Comparison of ENCODE assay signal across 10 mouse cellular contexts in genomic region chr9:15506863-15507262, GRCm38 (mm10). TPM values are rescaled to one million over a fixed set of nuclear protein-coding genes. Genes with fewer than 3 reads are reported as not detected.
DNase-seq lines count a peak whose midpoint lies in the region; ATAC-seq and TF ChIP-seq lines count a peak whose summit lies in the region.
"Had no signal": no experiment of that assay in that cellular context is flagged by ENCODE, and none has a peak within 500 bp of the region (broad histone marks: within the 10 kb centered on the region; RNA-seq: fewer than 3 reads in every experiment).

No protein-coding gene starts in this region.

- no peak overlapping the region for H3K4me3 ChIP-seq in heart, postnatal 0 days (ENCODE audit: low read depth, low read length)
- H3K4me3 ChIP-seq in stomach, embryonic 15.5 days (replicated peaks) = no peak overlapping the region
- no peak overlapping the region for H3K4me3 ChIP-seq in stomach, postnatal 0 days (ENCODE audit: low read depth, low read length)
- H3K4me3 ChIP-seq in kidney, embryonic 16.5 days (ENCODE audit: low read length) = no peak overlapping the region
- no peak overlapping the region for H3K4me3 ChIP-seq in limb, embryonic 10.5 days
- H3K4me3 ChIP-seq: hindbrain, embryonic 10.5 days had no signal

- peaks cover 30% of the 10 kb centered on the region for H3K4me1 ChIP-seq in heart, postnatal 0 days (ENCODE audit: control insufficient read depth, insufficient read depth)
- peaks cover 33% of the 10 kb centered on the region; the same call in 1 of the 2 replicates for H3K4me1 ChIP-seq in stomach, embryonic 15.5 days
- H3K4me1 ChIP-seq in stomach, postnatal 0 days (replicated peaks; ENCODE audit: control insufficient read depth, insufficient read depth) = no peaks in the 10 kb centered on the region; the same call in 1 of the 2 replicates
- peaks cover 90% of the 10 kb centered on the region for H3K4me1 ChIP-seq in kidney, embryonic 16.5 days (ENCODE audit: insufficient read depth, low read length)
- H3K4me1 ChIP-seq in limb, embryonic 10.5 days = peaks cover 51% of the 10 kb centered on the region

- ATAC-seq in heart, postnatal 0 days (ENCODE audit: insufficient read depth, low read depth) = no peak
- ATAC-seq in stomach, embryonic 15.5 days (ENCODE audit: insufficient read depth, low FRiP score, low read depth) = no peak
- ATAC-seq in stomach, postnatal 0 days (ENCODE audit: low FRiP score, low TSS enrichment) = no peak
- ATAC-seq in kidney, embryonic 16.5 days (ENCODE audit: low FRiP score, low TSS enrichment) = peak; percentile 37; the same call in 1 of the 2 replicates

- H3K9ac ChIP-seq in heart, postnatal 0 days (replicated peaks; ENCODE audit: low read depth, low read length) = no peak overlapping the region
- no peak overlapping the region for H3K9ac ChIP-seq in stomach, embryonic 15.5 days
- no peak overlapping the region for H3K9ac ChIP-seq in stomach, postnatal 0 days (ENCODE audit: low read length)
- H3K9ac ChIP-seq in kidney, embryonic 16.5 days (replicated peaks; ENCODE audit: low read length) = no peak overlapping the region; the same call in 1 of the 2 replicates
- H3K9ac ChIP-seq: lung, embryonic 14.5 days had no signal

- TF ChIP-seq EP300 in heart, postnatal 0 days (IDR thresholded peaks at IDR 0.05; ENCODE audit: low read depth) = no peak
- no peak for TF ChIP-seq EP300 in stomach, postnatal 0 days (optimal IDR thresholded peaks at IDR 0.05)

- no peaks in the 10 kb centered on the region; the same call in 1 of the 2 replicates for H3K36me3 ChIP-seq in heart, postnatal 0 days (replicated peaks; ENCODE audit: control insufficient read depth, insufficient read depth, low read length)
- no peaks in the 10 kb centered on the region for H3K36me3 ChIP-seq in stomach, embryonic 15.5 days
- no peaks in the 10 kb centered on the region for H3K36me3 ChIP-seq in stomach, postnatal 0 days (ENCODE audit: control insufficient read depth, insufficient read depth, low read length)
- no peaks in the 10 kb centered on the region for H3K36me3 ChIP-seq in kidney, embryonic 16.5 days (ENCODE audit: insufficient read depth, low read length)
- H3K36me3 ChIP-seq in limb, embryonic 10.5 days = peaks cover 6% of the 10 kb centered on the region
- H3K36me3 ChIP-seq: hindbrain, embryonic 10.5 days had no signal

- DNase-seq in heart, postnatal 0 days (ENCODE audit: low spot score) = no peak
- no peak for DNase-seq in heart, adult 8-10 months (ENCODE audit: low spot score)
- DNase-seq in stomach, postnatal 0 days (ENCODE audit: low spot score) = no peak
- no peak for DNase-seq in limb, embryonic 10.5 days (ENCODE audit: low spot score)
- DNase-seq in cerebellum, adult 18-20 months = no peak
- DNase-seq: adrenal gland, adult 8-10 months had no signal

- no peaks in the 10 kb centered on the region for H3K9me3 ChIP-seq in heart, postnatal 0 days (replicated peaks; ENCODE audit: control insufficient read depth, low read length)
- H3K9me3 ChIP-seq in stomach, embryonic 15.5 days = no peaks in the 10 kb centered on the region
- H3K9me3 ChIP-seq in stomach, postnatal 0 days (ENCODE audit: control insufficient read depth, low read length) = no peaks in the 10 kb centered on the region
- no peaks in the 10 kb centered on the region for H3K9me3 ChIP-seq in kidney, embryonic 16.5 days (ENCODE audit: low read length)
- H3K9me3 ChIP-seq in limb, embryonic 10.5 days (replicated peaks) = no peaks in the 10 kb centered on the region
- H3K9me3 ChIP-seq: hindbrain, embryonic 10.5 days had no signal

- no peak overlapping the region for H3K4me2 ChIP-seq in heart, postnatal 0 days (ENCODE audit: low read depth, low read length)
- no peak overlapping the region for H3K4me2 ChIP-seq in stomach, embryonic 15.5 days
- no peak overlapping the region for H3K4me2 ChIP-seq in stomach, postnatal 0 days (replicated peaks; ENCODE audit: low read depth)
- H3K4me2 ChIP-seq in kidney, embryonic 16.5 days (replicated peaks; ENCODE audit: low read depth, low read length) = no peak overlapping the region
- H3K4me2 ChIP-seq: lung, embryonic 14.5 days had no signal

- H3K27me3 ChIP-seq in heart, postnatal 0 days (ENCODE audit: control insufficient read depth, insufficient read depth, low read length) = no peaks in the 10 kb centered on the region
- no peaks in the 10 kb centered on the region for H3K27me3 ChIP-seq in stomach, embryonic 15.5 days (replicated peaks)
- H3K27me3 ChIP-seq in stomach, postnatal 0 days (ENCODE audit: control insufficient read depth, insufficient read depth, low read length) = no peaks in the 10 kb centered on the region
- H3K27me3 ChIP-seq in kidney, embryonic 16.5 days (ENCODE audit: insufficient read depth, low read length) = no peaks in the 10 kb centered on the region
- no peaks in the 10 kb centered on the region for H3K27me3 ChIP-seq in limb, embryonic 10.5 days (ENCODE audit: low read depth, poor library complexity, severe bottlenecking)

- H3K27ac ChIP-seq in heart, postnatal 0 days (ENCODE audit: low read depth) = peak overlapping the region; percentile 59
- H3K27ac ChIP-seq in stomach, embryonic 15.5 days = 0 out of 2 replicates have a peak overlapping the region, but pooled peaks have one; percentile 21
- no peak overlapping the region for H3K27ac ChIP-seq in stomach, postnatal 0 days (replicated peaks)
- peak overlapping the region; percentile 79 for H3K27ac ChIP-seq in kidney, embryonic 16.5 days (ENCODE audit: low read length)
- no peak overlapping the region for H3K27ac ChIP-seq in limb, embryonic 10.5 days
- H3K27ac ChIP-seq: hindbrain, embryonic 10.5 days had no signal

- 70% methylated on average over 3 of the region's 3 CpGs for WGBS in heart, postnatal 0 days
- WGBS in stomach, embryonic 15.5 days = 59% methylated on average over 3 of the region's 3 CpGs
- 64% methylated on average over 3 of the region's 3 CpGs for WGBS in stomach, postnatal 0 days
- WGBS in kidney, embryonic 16.5 days = 32% methylated on average over 3 of the region's 3 CpGs
- 74% methylated on average over 3 of the region's 3 CpGs for WGBS in limb, embryonic 10.5 days

- no peak for TF ChIP-seq CTCF in heart, postnatal 0 days (IDR thresholded peaks at IDR 0.05; ENCODE audit: low read depth)
- no peak for TF ChIP-seq CTCF in stomach, postnatal 0 days (IDR thresholded peaks at IDR 0.05; ENCODE audit: low read depth)

RNA-seq across cellular contexts. Expression of gene Smco4, which starts 13.6 kb away (rescaled TPM):
- total RNA-seq in heart, postnatal 0 days (2014; rRNA removed; ENCODE audit: low replicate concordance) = 6.0 and 11.5 TPM in 2 replicates
- 1.2 and 1.3 TPM in 2 replicates for polyA plus RNA-seq in heart, postnatal 0 days (2015; fragmentation: Nextera tagmentation; extraction: Ambion mirVana)
- total RNA-seq in heart, adult 8-10 months (2022) = 10 to 100 TPM; 22.7 to 33.0 (median 28.0) TPM
- 4.1 and 4.9 TPM in 2 replicates for polyA plus RNA-seq in stomach, embryonic 15.5 days (2015; fragmentation: Nextera tagmentation; extraction: Ambion mirVana)
- polyA plus RNA-seq in stomach, postnatal 0 days (2015; fragmentation: Nextera tagmentation; extraction: Ambion mirVana) = 1.4 and 1.9 TPM in 2 replicates
- 3.7 and 4.4 TPM in 2 replicates for polyA plus RNA-seq in kidney, embryonic 16.5 days (2015; fragmentation: Nextera tagmentation; extraction: Ambion mirVana)
- polyA plus RNA-seq in limb, embryonic 10.5 days (2016; fragmentation: Nextera tagmentation; extraction: Ambion mirVana) = 2.4 and 2.7 TPM in 2 replicates

Comparison
In these comparisons a context has a peak if more than half of its experiments do, and no peak if none do; other contexts are left out.
1. H3K27ac ChIP-seq: peak in heart, postnatal 0 days (single experiment), stomach, embryonic 15.5 days (single experiment) and kidney, embryonic 16.5 days (single experiment); none in stomach, postnatal 0 days (single experiment) and limb, embryonic 10.5 days (single experiment).